Mouse (Mus musculus): ENCODE results near the gene Ptpn20.

- TF ChIP-seq CTCF (IDR thresholded peaks at IDR 0.05; ENCODE audit: low read depth) (no peak), EP300 (IDR thresholded peaks at IDR 0.05; ENCODE audit: low read depth) (no peak)
Measured at GRCm38 (mm10) chr14:33570737-33571136, 18.3 kb upstream of the Ptpn20 start.

Data from heart, postnatal 0 days (tissue).